ENCODE assay signal across 24 mouse cellular contexts in the genomic region with DNA sequence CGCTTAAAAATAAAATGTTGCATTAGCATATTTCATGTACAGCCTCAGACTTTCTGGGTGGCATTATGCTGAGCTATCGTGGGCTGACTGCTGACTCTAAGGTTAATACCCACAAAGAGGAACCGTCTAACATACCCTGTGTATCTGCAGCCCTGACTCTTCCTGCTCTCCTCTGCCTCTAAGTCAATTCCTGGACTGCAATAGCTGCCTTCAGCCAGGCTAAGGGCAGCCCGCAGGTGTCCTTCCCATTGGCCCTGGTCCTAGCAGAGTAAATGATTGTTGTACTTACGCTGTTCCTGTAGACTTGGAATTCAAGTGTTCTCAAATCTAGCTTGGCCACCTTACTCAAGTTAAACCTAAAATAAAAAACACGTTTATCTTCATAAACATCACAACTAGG. TPM values are rescaled to one million over a fixed set of nuclear protein-coding genes. Genes with fewer than 3 reads are reported as not detected.
DNase-seq lines count a peak whose midpoint lies in the region; ATAC-seq and TF ChIP-seq lines count a peak whose summit lies in the region.
"Had no signal": no experiment of that assay in that cellular context is flagged by ENCODE, and none has a peak within 500 bp of the region (broad histone marks: within the 10 kb centered on the region; RNA-seq: fewer than 3 reads in every experiment).

No protein-coding gene starts in this region.

- TF ChIP-seq CTCF in bone marrow macrophage, adult 2 months (IDR thresholded peaks at IDR 0.05; ENCODE audit: low read depth, low read length): no peak

- WGBS in kidney, embryonic 15.5 days: 90% methylated on average over 6 of the region's 6 CpGs
- WGBS in kidney, embryonic 14.5 days: 93% methylated on average over 6 of the region's 6 CpGs
- 95% methylated on average over 6 of the region's 6 CpGs for WGBS in hindbrain, embryonic 11.5 days

- H3K4me3 ChIP-seq in kidney, embryonic 15.5 days (replicated peaks): no peak overlapping the region
- H3K4me3 ChIP-seq in kidney, embryonic 14.5 days (ENCODE audit: low read length): no peak overlapping the region
- H3K4me3 ChIP-seq in bone marrow macrophage, adult 2 months (ENCODE audit: insufficient read depth, low read length): no peak overlapping the region
- no peak overlapping the region for H3K4me3 ChIP-seq in hindbrain, embryonic 11.5 days (ENCODE audit: low read depth, low read length)
- H3K4me3 ChIP-seq: embryonic facial prominence, embryonic 12.5 days; heart, embryonic 12.5 days; limb, embryonic 15.5 days; midbrain, embryonic 13.5 days; neural tube, embryonic 13.5 days had no signal

- H3K27me3 ChIP-seq in kidney, embryonic 15.5 days: no peaks in the 10 kb centered on the region
- H3K27me3 ChIP-seq in kidney, embryonic 14.5 days (ENCODE audit: control insufficient read depth, insufficient read depth, low read length): no peaks in the 10 kb centered on the region
- no peaks in the 10 kb centered on the region for H3K27me3 ChIP-seq in hindbrain, embryonic 11.5 days (ENCODE audit: control insufficient read depth, insufficient read depth, low read length)
- H3K27me3 ChIP-seq: embryonic facial prominence, embryonic 12.5 days; heart, embryonic 12.5 days; limb, embryonic 15.5 days; midbrain, embryonic 13.5 days; neural tube, embryonic 13.5 days had no signal

- no peak for ATAC-seq in kidney, embryonic 15.5 days (replicated peaks; ENCODE audit: low FRiP score)
- no peak for ATAC-seq in kidney, embryonic 14.5 days (ENCODE audit: low FRiP score, low TSS enrichment)
- ATAC-seq in megakaryocyte-erythroid progenitor cell, adult 5-6 weeks (replicated peaks; ENCODE audit: low FRiP score, low TSS enrichment, poor library complexity, severe bottlenecking): peak; percentile 38; the same call in 1 of the 2 replicates
- no peak for ATAC-seq in hindbrain, embryonic 11.5 days (ENCODE audit: low FRiP score)
- ATAC-seq: forebrain, embryonic 14.5 days; midbrain, embryonic 13.5 days had no signal

- H3K9me3 ChIP-seq in kidney, embryonic 15.5 days (replicated peaks): no peaks in the 10 kb centered on the region
- H3K9me3 ChIP-seq in kidney, embryonic 14.5 days (ENCODE audit: control insufficient read depth, low read length): no peaks in the 10 kb centered on the region
- no peaks in the 10 kb centered on the region for H3K9me3 ChIP-seq in hindbrain, embryonic 11.5 days (ENCODE audit: control insufficient read depth, low read length)
- H3K9me3 ChIP-seq: embryonic facial prominence, embryonic 12.5 days; heart, embryonic 12.5 days; limb, embryonic 15.5 days; midbrain, embryonic 13.5 days; neural tube, embryonic 13.5 days had no signal

- no peak overlapping the region for H3K4me2 ChIP-seq in kidney, embryonic 15.5 days
- no peak overlapping the region for H3K4me2 ChIP-seq in kidney, embryonic 14.5 days (replicated peaks; ENCODE audit: low read depth, low read length)
- no peak overlapping the region for H3K4me2 ChIP-seq in hindbrain, embryonic 11.5 days (replicated peaks; ENCODE audit: low read depth, low read length)
- H3K4me2 ChIP-seq: embryonic facial prominence, embryonic 12.5 days; heart, embryonic 12.5 days; hindbrain, embryonic 14.5 days; limb, embryonic 15.5 days; midbrain, embryonic 13.5 days; neural tube, embryonic 13.5 days had no signal

- no peak overlapping the region for H3K27ac ChIP-seq in kidney, embryonic 15.5 days
- H3K27ac ChIP-seq in kidney, embryonic 14.5 days (ENCODE audit: low read depth, low read length): no peak overlapping the region
- H3K27ac ChIP-seq in bone marrow macrophage, adult 2 months (ENCODE audit: insufficient read depth, low read depth, low read length): peak overlapping the region; percentile 61
- no peak overlapping the region for H3K27ac ChIP-seq in hindbrain, embryonic 11.5 days (ENCODE audit: low read depth, low read length)
- H3K27ac ChIP-seq: embryonic facial prominence, embryonic 12.5 days; hindbrain, embryonic 14.5 days; limb, embryonic 15.5 days; liver, embryonic 14.5 days; midbrain, embryonic 13.5 days; neural tube, embryonic 13.5 days had no signal

- no peak for TF ChIP-seq POLR2A in bone marrow macrophage, adult 2 months (IDR thresholded peaks at IDR 0.05; ENCODE audit: borderline replicate concordance, low read depth, low read length)

- peaks cover 91% of the 10 kb centered on the region for H3K36me3 ChIP-seq in kidney, embryonic 15.5 days
- H3K36me3 ChIP-seq in kidney, embryonic 14.5 days (ENCODE audit: control insufficient read depth, insufficient read depth, low read length): peaks cover 72% of the 10 kb centered on the region
- H3K36me3 ChIP-seq in hindbrain, embryonic 11.5 days (ENCODE audit: control insufficient read depth, insufficient read depth, low read length): peaks cover 6% of the 10 kb centered on the region; the same call in 1 of the 2 replicates

- DNase-seq in kidney, adult 11 months: peak; percentile 36
- DNase-seq in kidney, postnatal 25 days: peak; percentile 25 to 57
- no peak for DNase-seq in adrenal gland, postnatal 36 days
- no peak for DNase-seq in hindbrain, embryonic 11.5 days (ENCODE audit: low spot score)
- DNase-seq: cerebellum, adult 8-10 months; gastrocnemius, postnatal 25 days; heart, postnatal 4 days; layer of hippocampus, postnatal 36 days; left cerebral cortex, postnatal 4 days; lung, adult 2 months; lung, postnatal 10 days; thymus, postnatal 14 days had no signal

- H3K9ac ChIP-seq in kidney, embryonic 15.5 days: no peak overlapping the region
- H3K9ac ChIP-seq in kidney, embryonic 14.5 days (ENCODE audit: low read depth, low read length): no peak overlapping the region
- no peak overlapping the region for H3K9ac ChIP-seq in hindbrain, embryonic 11.5 days (ENCODE audit: low read depth, low read length)
- H3K9ac ChIP-seq: embryonic facial prominence, embryonic 12.5 days; heart, embryonic 12.5 days; hindbrain, embryonic 14.5 days; limb, embryonic 15.5 days; liver, embryonic 14.5 days; midbrain, embryonic 13.5 days; neural tube, embryonic 13.5 days had no signal

- H3K4me1 ChIP-seq in kidney, embryonic 15.5 days: no peaks in the 10 kb centered on the region
- H3K4me1 ChIP-seq in kidney, embryonic 14.5 days (ENCODE audit: control insufficient read depth, insufficient read depth, low read length): no peaks in the 10 kb centered on the region
- peaks cover 19% of the 10 kb centered on the region for H3K4me1 ChIP-seq in bone marrow macrophage, adult 2 months (ENCODE audit: control insufficient read depth, insufficient read depth, low read length)
- no peaks in the 10 kb centered on the region for H3K4me1 ChIP-seq in hindbrain, embryonic 11.5 days (replicated peaks; ENCODE audit: control insufficient read depth, insufficient read depth, low read length)
- H3K4me1 ChIP-seq: embryonic facial prominence, embryonic 12.5 days; limb, embryonic 15.5 days; midbrain, embryonic 13.5 days; neural tube, embryonic 13.5 days had no signal

RNA-seq across cellular contexts. Expression of a gene that starts 53.6 kb away (rescaled TPM):
- 0.23 and 0.44 TPM in 2 replicates for polyA plus RNA-seq in kidney, embryonic 15.5 days (2015; fragmentation: Nextera tagmentation; extraction: Ambion mirVana)
- polyA plus RNA-seq in kidney, embryonic 14.5 days (2014; fragmentation: Nextera tagmentation; extraction: Ambion mirVana): 0.18 and 0.46 TPM in 2 replicates
- not detected in 2 replicates for polyA plus RNA-seq in bone marrow macrophage, adult 2 months (2012; ENCODE audit: insufficient read depth, insufficient read length, missing spikeins)
- total RNA-seq in megakaryocyte-erythroid progenitor cell, adult 5-6 weeks (2014; fragmentation: Nextera tagmentation): 2.5 and 3.9 TPM in 2 replicates
- total RNA-seq in megakaryocyte-erythroid progenitor cell, adult 5-6 weeks (2017): 1.3 and 1.7 TPM in 2 replicates
- under 1 TPM; 0.53 to 0.56 TPM for total RNA-seq in adrenal gland, postnatal 36 days (2021)
- 0.15 and 0.39 TPM in 2 replicates for polyA plus RNA-seq in hindbrain, embryonic 11.5 days (2014; fragmentation: Nextera tagmentation; extraction: Ambion mirVana)

Comparison
In these comparisons a context has a peak if more than half of its experiments do, and no peak if none do; other contexts are left out.
1. DNase-seq: peak in kidney, adult 11 months (single experiment) and kidney, postnatal 25 days (2 of 2); none in adrenal gland, postnatal 36 days (0 of 2) and hindbrain, embryonic 11.5 days (single experiment).